Mouse (Mus musculus) thymus, postnatal 36 days (tissue): ENCODE data around the gene Btbd35f9.
"Not testable (repeated sequence)": the region's sequence is repeated elsewhere in the genome, so short reads cannot be mapped to it uniquely, and the experiment has no call there.

Source experiments
- DNase-seq, 2 experiments: peaks; one replicate each; pipeline ENCODE4 v3.0.0; 2022; ENCODE audit warnings: mixed read lengths in 2 of 2

Btbd35f9 gene

GRCm38 (mm10) chrX:34161399-34161798 lies at the start of gene Btbd35f9:
Btbd35f9 (minus strand) TSS chrX:34161499.
- not testable (repeated sequence) for DNase-seq
